Mouse (Mus musculus): ENCODE results near the gene Tm4sf1.

DNA sequence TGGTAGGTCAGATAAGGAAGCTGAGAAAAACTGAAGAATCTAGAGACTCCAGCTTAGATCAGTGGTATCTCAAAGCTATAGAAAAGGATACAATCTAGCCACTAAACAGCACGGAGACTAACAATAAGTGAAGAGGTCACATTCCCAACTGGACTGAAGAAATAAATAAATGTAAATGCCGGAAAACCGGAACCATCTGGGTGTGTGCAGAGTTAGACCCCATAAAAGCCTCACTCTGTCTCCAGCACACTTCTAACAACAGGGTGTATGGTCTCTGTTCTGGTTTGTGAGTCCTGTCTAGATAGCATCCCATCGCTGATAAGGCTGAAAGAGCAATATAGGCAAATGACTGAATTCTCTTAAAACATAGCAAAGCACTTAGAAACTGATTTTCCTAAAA, 6.2 kb downstream of the Tm4sf1 start:
- TF ChIP-seq CTCF (IDR thresholded peaks at IDR 0.05; ENCODE audit: borderline replicate concordance, control insufficient read depth, extremely low read depth, insufficient read depth, low read length, poor library complexity) (no peak), POLR2A (IDR thresholded peaks at IDR 0.05; ENCODE audit: control insufficient read depth, extremely low read depth, insufficient read depth, low read length, poor library complexity) (no peak)
